Mouse (Mus musculus) intestine, embryonic 16.5 days (tissue): ENCODE data around the gene Syt7. TPM values are rescaled to one million over a fixed set of nuclear protein-coding genes. Genes with fewer than 3 reads are reported as not detected.
A peak's percentile ranks its signal among the peaks of the same experiment; 100 is the strongest.

ENCODE experiments used
- ATAC-seq: fragments of 200-750 bp; cut with Nextera tagmentation; 2 replicates; pipeline ENCODE4 v1.8.0; 2017; ENCODE audit warnings: moderate TSS enrichment, moderate library complexity
- H3K27ac ChIP-seq: fragments of 300-500 bp; sonication (generic); 2 replicates; pipeline ENCODE4 v1.5.1; 2014; ENCODE audit warnings: mild to moderate bottlenecking, low read length
- H3K27me3 ChIP-seq: fragments of 300-500 bp; sonication (generic); replicated peaks from 2 replicates; pipeline ENCODE4 v1.6.1; 2014; ENCODE audit warnings: low read length, control low read depth, mixed read lengths; ENCODE audit not compliant: control insufficient read depth, insufficient read depth
- H3K36me3 ChIP-seq: fragments of 300-500 bp; sonication (generic); 2 replicates; pipeline ENCODE4 v1.6.1; 2014; ENCODE audit warnings: low read length, control low read depth; ENCODE audit not compliant: control insufficient read depth, insufficient read depth
- H3K4me1 ChIP-seq: fragments of 300-500 bp; sonication (generic); 2 replicates; pipeline ENCODE4 v1.6.1; 2014; ENCODE audit warnings: low read length, control low read depth, mixed read lengths; ENCODE audit not compliant: control insufficient read depth, insufficient read depth
- H3K4me2 ChIP-seq: fragments of 300-500 bp; sonication (generic); 2 replicates; pipeline ENCODE4 v1.6.1; 2014; ENCODE audit warnings: low read depth, low read length, control low read depth
- H3K4me3 ChIP-seq: fragments of 300-500 bp; sonication (generic); 2 replicates; pipeline ENCODE4 v1.5.1; 2014; ENCODE audit warnings: mild to moderate bottlenecking, low read length
- H3K9ac ChIP-seq: fragments of 300-500 bp; sonication (generic); 2 replicates; pipeline ENCODE4 v1.6.1; 2014; ENCODE audit warnings: low read depth, low read length
- H3K9me3 ChIP-seq: fragments of 300-500 bp; sonication (generic); 2 replicates; pipeline ENCODE4 v1.6.1; 2016; ENCODE audit warnings: low read length, control low read depth; ENCODE audit not compliant: control insufficient read depth
- WGBS: fragments of 180-500 bp; shearing (Covaris S2); extraction: QIAGEN DNeasy Blood & Tissue Kit; methylation state at CpG from one replicate; pipeline ENCODE4 v1.1.7; 2014; 5-methylcytosine and 5-hydroxymethylcytosine counted together
- polyA plus RNA-seq: library from polyadenylated mRNA; unstranded; fragments of >200 nt; fragmentation: Nextera tagmentation; extraction: Ambion mirVana; gene quantifications from 2 replicates; pipeline ENCODE4 v1.2.1, GENCODE M21; 2015

Gene Syt7
- polyA plus RNA-seq, 1 experiment from 2014 or later: 0.94 TPM

DNA sequence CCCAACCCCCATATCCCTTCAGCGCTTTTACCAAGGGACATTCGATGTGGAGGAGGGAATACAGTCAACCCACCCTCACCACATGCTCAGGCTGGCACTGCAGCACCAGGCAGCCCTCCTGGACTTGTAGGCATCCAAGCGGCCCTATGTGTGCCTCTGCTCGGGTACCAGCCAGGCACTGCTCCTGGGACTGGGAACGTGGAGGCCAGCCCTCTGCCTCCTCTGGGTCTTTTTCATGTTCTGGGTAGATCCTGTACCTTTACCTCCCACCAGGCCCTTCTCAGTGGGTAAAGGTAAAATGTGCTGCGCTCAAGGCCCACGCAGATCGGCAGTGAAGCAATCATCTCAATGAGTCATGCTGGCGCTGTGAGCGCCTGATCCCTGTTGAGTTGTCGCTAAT is 71.0 kb downstream of the Syt7 start:
- H3K9me3 ChIP-seq: no peaks in the 10 kb centered on the region
- H3K27me3 ChIP-seq: peaks cover 58% of the 10 kb centered on the region
- no peaks in the 10 kb centered on the region for H3K36me3 ChIP-seq
- H3K4me1 ChIP-seq: peaks cover 22% of the 10 kb centered on the region
- no peak overlapping the region for H3K4me2 ChIP-seq
- no peak for ATAC-seq
- H3K27ac ChIP-seq: no peak overlapping the region
- no peak overlapping the region for H3K4me3 ChIP-seq
- WGBS: 59% methylated on average over 11 of the region's 11 CpGs
- no peak overlapping the region for H3K9ac ChIP-seq

DNA sequence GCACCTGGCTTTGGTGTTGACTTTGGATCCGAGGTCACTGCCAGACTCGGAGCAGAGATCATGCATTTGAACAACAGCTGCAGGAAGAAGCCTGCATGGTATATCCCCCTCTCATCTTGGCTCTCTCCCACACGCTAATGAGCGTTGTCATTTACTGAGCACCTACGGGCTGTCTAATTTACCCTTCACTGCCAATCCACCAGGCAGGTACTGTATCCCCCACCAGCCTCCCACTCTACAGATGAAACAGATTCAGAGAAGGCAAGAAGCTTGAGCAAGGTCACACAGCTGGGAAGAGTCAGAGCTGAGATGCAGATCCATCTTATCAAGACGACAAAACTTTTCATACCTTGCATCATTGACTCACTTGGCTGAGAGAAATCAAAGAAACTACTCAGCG is 72.7 kb downstream of the Syt7 start:
- ATAC-seq: no peak
- no peak overlapping the region for H3K9ac ChIP-seq
- H3K36me3 ChIP-seq: no peaks in the 10 kb centered on the region
- 42% methylated on average over 7 of the region's 7 CpGs for WGBS
- no peak overlapping the region for H3K4me3 ChIP-seq
- peaks cover 18% of the 10 kb centered on the region for H3K4me1 ChIP-seq
- no peak overlapping the region for H3K4me2 ChIP-seq
- peaks cover 42% of the 10 kb centered on the region for H3K27me3 ChIP-seq
- H3K9me3 ChIP-seq: no peaks in the 10 kb centered on the region
- H3K27ac ChIP-seq: no peak overlapping the region

DNA sequence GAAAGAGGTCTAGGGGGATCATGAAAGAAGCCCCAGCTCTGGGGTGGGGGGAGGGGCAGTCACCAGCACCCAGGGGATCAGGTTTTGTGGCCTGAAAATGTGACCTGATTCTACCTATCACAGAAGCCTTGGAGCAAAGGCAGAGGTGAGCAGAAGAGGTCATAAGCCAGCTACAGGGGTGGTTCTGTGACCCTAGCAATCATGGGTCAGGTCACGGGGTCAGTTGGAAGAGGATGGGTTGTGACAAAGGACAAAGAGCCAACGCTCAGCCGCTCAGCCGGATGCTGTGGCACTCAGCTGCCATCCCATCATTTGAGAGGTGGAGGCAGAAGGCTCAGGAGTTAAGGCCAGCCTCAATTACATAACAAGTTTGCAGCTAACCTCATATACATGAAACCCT is 75.5 kb downstream of the Syt7 start:
- 49% methylated on average over 4 of the region's 4 CpGs for WGBS
- Histone ChIP-seq H3K4me1 (peaks cover 4% of the 10 kb centered on the region; the same call in 1 of the 2 replicates), H3K27me3 (peaks cover 18% of the 10 kb centered on the region), H3K9ac (no peak overlapping the region), H3K4me2 (no peak overlapping the region), H3K9me3 (no peaks in the 10 kb centered on the region), H3K27ac (no peak overlapping the region), H3K36me3 (no peaks in the 10 kb centered on the region), H3K4me3 (no peak overlapping the region)
- ATAC-seq: no peak

DNA sequence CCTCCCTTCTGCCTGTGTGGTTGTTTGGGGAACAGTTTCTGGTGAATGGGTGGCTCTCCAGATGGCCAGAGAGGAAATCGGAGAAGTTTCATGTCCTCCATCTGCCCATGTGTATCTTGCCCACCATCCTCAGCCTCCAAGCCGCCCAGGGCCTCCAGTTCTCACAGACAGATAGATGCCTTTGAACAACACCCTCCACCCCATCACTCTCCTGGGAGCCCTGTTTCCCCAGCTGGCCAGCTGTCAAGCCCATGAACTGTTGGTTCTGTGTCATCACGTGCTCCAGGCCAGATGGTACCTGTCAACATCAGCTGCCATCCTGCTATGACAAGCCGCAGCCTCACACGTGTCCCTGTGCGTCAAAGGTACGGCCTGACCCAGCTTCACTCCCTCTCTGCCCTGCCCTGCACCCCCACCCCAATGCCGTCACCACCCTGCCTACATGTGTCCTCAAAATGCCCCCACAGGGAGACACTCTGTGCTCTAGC is 80.3 kb downstream of the Syt7 start:
- H3K9ac ChIP-seq: no peak overlapping the region
- WGBS: 38% methylated on average over 8 of the region's 8 CpGs
- ATAC-seq: no peak
- H3K4me1 ChIP-seq: no peaks in the 10 kb centered on the region
- H3K4me2 ChIP-seq: no peak overlapping the region
- H3K4me3 ChIP-seq: no peak overlapping the region
- H3K27ac ChIP-seq: no peak overlapping the region
- no peaks in the 10 kb centered on the region; the same call in 1 of the 2 replicates for H3K27me3 ChIP-seq
- H3K36me3 ChIP-seq: no peaks in the 10 kb centered on the region
- no peaks in the 10 kb centered on the region for H3K9me3 ChIP-seq

DNA sequence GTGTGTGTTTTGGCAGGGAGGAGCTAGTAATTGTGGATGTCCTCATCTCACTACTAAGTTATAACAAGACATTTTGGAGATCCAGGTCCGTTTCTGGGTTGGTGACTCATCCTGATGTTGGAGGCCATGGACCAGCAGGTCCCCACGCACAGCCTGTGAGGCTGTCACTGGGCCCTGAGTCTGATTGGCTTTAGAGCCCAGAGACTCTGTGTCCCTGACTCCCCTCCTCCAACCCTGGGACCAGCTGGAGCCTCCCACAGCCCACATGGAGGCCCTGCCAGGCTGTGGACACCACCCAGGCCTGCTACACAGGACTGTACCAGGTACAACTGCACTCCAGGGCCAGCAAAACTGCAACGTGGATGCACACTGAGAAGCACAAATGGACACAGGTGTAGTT is 84.1 kb downstream of the Syt7 start:
- no peaks in the 10 kb centered on the region; the same call in 1 of the 2 replicates for H3K27me3 ChIP-seq
- H3K27ac ChIP-seq: no peak overlapping the region
- no peak overlapping the region for H3K4me2 ChIP-seq
- H3K4me3 ChIP-seq: no peak overlapping the region
- H3K9ac ChIP-seq: no peak overlapping the region
- no peaks in the 10 kb centered on the region for H3K9me3 ChIP-seq
- H3K4me1 ChIP-seq: no peaks in the 10 kb centered on the region
- ATAC-seq: no peak
- no peaks in the 10 kb centered on the region for H3K36me3 ChIP-seq
- 71% methylated on average over 3 of the region's 3 CpGs for WGBS

DNA sequence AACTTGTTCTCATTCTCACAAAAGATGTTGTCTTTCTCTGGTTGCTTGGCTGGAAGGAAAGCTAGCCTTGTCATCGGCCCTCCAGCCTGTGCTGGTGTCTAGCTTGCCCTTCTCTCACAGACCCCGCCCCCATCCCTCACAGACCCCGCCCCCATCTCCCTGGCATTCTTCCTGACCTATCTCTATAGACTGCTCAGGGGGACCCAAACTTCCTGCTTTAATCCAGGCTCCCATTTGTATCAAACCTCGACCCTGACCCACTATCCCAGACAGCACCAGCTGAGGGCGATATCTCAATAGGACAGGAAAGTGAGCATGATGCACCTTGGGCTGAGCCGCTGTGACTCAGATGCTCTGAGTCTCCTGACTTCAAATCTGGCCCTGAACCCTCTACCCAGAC is 84.9 kb downstream of the Syt7 start:
- Histone ChIP-seq H3K36me3 (no peaks in the 10 kb centered on the region), H3K9me3 (no peaks in the 10 kb centered on the region), H3K27ac (no peak overlapping the region), H3K27me3 (no peaks in the 10 kb centered on the region; the same call in 1 of the 2 replicates), H3K9ac (no peak overlapping the region), H3K4me1 (no peaks in the 10 kb centered on the region), H3K4me2 (no peak overlapping the region), H3K4me3 (no peak overlapping the region)
- WGBS: 26% methylated on average over 6 of the region's 6 CpGs
- ATAC-seq: no peak

DNA sequence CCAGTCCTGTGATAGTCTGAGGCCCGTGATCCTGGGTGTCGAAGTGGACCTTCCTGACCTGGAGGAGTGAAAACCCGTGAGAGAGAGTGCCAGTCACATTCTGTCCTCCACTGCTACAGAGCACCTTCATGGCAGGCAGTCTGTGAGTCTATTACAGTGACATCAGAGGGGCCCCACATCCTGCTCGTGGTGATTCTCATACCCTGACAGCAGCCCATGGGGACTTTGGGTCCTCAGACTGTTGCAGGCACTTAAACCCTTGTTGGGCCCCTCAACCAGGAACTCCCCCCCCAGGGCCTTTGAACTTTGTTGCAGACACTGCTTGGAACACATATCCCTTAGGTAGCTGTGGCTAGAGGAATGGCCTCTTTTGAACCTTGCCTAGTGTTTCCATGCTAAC is 90.7 kb downstream of the Syt7 start:
- H3K9ac ChIP-seq: peak overlapping the region; percentile 24; the same call in 1 of the 2 replicates
- H3K27ac ChIP-seq: peak overlapping the region; percentile 62; the same call in 1 of the 2 replicates
- H3K4me1 ChIP-seq: peaks cover 21% of the 10 kb centered on the region
- no peaks in the 10 kb centered on the region for H3K9me3 ChIP-seq
- H3K4me2 ChIP-seq: no peak overlapping the region
- no peaks in the 10 kb centered on the region for H3K36me3 ChIP-seq
- peak; percentile 84 for ATAC-seq
- H3K27me3 ChIP-seq: no peaks in the 10 kb centered on the region
- 50% methylated on average over 4 of the region's 4 CpGs for WGBS
- no peak overlapping the region for H3K4me3 ChIP-seq

DNA sequence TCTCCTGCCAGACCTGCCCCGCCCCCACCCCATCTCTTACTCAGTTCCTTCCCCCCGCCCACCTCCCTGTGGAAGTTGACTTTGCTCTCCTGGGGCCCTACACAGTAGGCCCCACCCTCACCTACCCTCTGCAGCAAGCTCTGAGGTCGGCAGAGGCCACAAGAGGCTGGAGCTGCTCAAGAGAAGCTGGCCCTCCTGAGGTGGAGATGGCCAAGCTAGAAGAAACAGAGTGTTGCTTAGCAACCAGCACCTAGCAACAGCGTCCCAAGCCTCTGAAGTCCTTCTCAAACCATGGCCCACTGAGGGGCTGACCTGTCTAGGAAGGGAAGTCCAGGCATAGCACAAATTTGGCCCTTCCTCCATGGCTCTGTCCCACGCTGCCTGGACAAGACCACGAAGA is 93.8 kb downstream of the Syt7 start, which contains the start of gene Ppp1r32:
Ppp1r32 (minus strand) TSS at position 226 of the 400 bp plus-strand sequence.
- Histone ChIP-seq H3K27ac (no peak within 1 kb of the TSS), H3K4me1 (peaks cover 21% of the 10 kb centered on the region), H3K4me2 (0 out of 2 replicates have a peak within 1 kb of the TSS, but pooled peaks have one; percentile 2), H3K9ac (0 out of 2 replicates have a peak within 1 kb of the TSS, but pooled peaks have one; percentile 24), H3K36me3 (no peaks in the 10 kb centered on the region), H3K4me3 (no peak within 1 kb of the TSS), H3K9me3 (no peaks in the 10 kb centered on the region), H3K27me3 (no peaks in the 10 kb centered on the region)
- WGBS: 28% methylated on average over 6 of the region's 6 CpGs
- peak; percentile 62 for ATAC-seq

DNA sequence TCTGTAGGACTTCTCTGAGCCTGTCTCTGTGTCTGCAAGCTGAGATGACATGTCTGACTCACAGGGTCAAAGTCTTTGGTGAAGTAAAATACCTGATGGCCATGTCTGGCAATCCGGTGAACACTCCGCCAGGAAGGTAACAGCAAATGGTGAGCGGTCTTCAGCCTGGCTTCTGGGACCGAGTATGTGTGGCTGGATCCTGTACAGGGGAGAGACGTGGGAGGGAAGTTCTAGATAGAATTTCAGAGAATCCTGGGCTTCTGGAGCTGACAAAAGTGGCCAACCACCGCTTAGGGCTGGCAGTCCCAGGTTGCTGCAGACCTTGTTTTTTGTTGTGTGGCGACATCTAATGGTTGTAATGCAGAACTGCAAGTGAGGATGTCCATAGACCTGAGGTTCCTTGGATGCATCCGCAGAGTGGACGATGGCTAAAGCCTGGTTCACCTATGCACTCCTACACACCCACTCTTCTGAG is 97.4 kb downstream of the Syt7 start:
- H3K27me3 ChIP-seq: no peaks in the 10 kb centered on the region
- H3K36me3 ChIP-seq: no peaks in the 10 kb centered on the region
- H3K9me3 ChIP-seq: no peaks in the 10 kb centered on the region
- H3K9ac ChIP-seq: no peak overlapping the region; the same call in 1 of the 2 replicates
- ATAC-seq: peak; percentile 76
- H3K4me1 ChIP-seq: peaks cover 19% of the 10 kb centered on the region
- WGBS: 16% methylated on average over 9 of the region's 9 CpGs
- H3K4me3 ChIP-seq: no peak overlapping the region; the same call in 1 of the 2 replicates
- no peak overlapping the region for H3K27ac ChIP-seq
- H3K4me2 ChIP-seq: peak overlapping the region; percentile 47

DNA sequence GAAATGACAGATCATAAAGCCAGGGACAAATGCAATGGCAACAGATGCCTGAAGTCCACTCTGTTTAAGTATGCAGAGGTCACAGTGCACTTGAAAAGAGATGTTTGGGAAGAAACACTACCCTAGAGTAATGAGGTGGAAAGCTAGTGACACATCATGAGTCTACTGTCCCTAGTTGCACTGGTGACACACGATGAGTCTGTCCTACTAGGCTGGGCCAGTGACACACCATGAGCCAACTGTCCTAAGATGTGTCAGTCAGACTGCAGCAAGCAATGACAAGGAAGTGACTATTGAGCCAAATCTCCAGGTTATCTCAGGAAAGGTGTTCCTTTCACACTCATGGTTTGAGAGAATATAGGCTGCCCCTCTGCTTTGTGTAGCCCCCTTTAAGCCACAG is 106.8 kb downstream of the Syt7 start:
- Histone ChIP-seq H3K4me2 (no peak overlapping the region), H3K27me3 (no peaks in the 10 kb centered on the region), H3K27ac (no peak overlapping the region), H3K9ac (no peak overlapping the region), H3K9me3 (no peaks in the 10 kb centered on the region), H3K36me3 (no peaks in the 10 kb centered on the region; the same call in 1 of the 2 replicates), H3K4me3 (no peak overlapping the region), H3K4me1 (peaks cover 6% of the 10 kb centered on the region; the same call in 1 of the 2 replicates)
- no peak for ATAC-seq
- WGBS: 87% methylated on average over 1 of the region's 1 CpGs
